Mouse (Mus musculus): ENCODE results near the gene Tmem117.

The Tmem117 gene

DNA sequence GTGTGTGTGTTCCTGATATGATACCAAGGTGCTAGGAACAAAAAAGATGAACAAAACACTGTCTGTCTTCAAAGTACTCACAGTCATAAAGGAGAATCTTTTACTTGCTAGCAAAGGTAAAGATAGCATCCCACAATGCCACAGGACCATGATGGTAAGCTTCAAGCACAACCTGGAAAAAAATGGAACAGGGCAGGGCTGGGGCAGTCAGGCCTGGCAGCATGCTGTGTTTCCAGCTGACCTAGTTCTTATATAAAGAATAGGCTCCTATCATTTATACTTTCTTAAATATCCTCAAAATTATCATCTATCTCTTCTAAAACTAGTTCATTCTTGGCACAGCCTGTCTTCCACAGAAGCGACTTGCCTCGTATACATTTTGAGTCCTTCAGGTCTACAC lies 418.5 kb downstream of the Tmem117 start:
- DNase-seq, result no peak

DNA sequence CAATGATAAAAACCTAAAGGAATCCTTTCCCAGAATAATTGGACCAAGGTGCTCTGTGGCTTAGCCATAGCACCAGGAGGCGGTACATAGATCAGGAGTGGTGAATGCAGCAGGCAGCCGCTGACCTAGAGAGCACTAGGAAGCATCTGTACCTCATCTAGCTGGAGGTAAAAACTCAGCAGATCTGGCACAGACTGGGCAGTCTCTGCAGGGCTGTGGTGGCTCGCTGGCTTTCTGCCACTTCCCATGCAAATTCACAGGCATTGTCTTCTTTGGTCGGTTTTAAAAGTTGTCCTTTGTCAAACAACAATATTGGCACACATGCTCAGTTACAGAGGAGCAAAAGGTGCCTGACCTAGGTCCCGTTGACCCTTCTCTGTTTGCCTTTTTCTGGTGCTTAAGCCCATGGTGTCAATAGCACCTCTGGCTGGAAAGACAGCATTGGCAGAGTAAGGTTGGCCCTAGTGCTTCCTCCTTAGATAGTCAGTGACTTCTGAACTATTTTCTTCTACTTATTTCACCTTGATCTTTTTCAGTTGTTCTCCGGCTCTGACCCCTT lies 420.2 kb downstream of the Tmem117 start:
- no peak for DNase-seq

DNA sequence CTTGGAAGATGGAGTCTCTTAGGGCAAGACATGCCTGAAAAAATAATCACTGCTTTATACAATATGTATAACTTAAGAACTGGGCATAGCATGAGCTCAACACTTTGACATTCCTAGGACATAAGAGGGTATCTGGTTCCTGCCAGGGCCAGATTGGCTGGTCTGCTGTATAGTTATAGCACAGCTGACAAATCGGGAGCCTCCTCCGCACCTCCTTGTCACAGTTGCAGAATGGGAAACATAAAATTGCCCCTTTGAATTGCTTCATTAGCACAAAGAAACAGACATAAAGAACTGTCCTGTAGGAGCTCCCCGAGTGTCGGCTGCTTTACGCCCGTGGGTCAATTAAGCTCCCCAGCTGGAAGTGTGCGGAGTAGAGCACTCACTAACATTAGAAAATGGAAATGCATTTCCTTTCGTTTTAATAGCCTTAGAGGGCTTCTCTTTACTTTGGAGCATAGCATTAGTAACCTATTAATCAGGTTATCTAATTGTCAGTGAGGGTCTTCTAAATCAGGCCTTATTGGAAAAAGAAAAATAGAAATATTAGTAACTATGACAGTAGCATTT lies 426.1 kb downstream of the Tmem117 start:
- DNase-seq, result no peak

DNA sequence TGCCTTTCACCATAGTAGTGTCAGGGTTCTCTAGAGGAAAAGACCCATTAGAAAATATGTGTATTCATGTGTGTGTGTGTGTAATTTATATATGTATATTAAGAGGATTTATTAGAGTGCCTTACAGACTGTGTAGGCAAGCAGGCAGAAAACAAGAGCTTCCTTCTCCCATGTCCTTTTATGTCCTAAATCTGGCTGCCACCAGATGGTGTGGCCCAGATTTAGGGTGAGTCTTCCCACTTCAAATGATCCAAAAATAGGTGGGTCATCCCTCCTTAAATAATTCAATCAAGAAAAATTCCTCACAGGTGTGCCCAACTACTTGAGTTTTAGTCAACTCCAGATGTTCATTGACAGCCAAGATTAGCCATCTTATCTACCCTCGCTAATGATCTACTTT lies 439.0 kb downstream of the Tmem117 start:
- DNase-seq, result no peak

DNA sequence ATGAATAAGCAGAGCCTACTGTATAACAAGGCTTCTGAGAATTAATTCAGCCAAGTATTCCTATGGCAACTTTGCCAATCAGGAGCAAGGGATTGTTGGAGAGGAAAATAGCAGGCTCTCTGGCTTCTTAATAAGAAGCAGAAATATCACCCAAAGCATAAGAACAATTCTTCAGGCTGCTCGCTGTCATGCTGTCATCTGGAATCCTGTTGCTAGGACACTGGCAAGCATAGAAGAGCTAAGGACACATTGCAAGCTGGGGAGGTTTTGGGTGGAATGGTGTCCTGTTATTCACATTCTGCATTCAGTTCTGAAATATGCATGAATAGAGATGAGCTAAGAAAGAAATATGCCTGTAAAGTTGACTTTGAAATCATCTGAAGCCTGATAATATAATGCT lies 439.8 kb downstream of the Tmem117 start:
- no peak for DNase-seq

DNA sequence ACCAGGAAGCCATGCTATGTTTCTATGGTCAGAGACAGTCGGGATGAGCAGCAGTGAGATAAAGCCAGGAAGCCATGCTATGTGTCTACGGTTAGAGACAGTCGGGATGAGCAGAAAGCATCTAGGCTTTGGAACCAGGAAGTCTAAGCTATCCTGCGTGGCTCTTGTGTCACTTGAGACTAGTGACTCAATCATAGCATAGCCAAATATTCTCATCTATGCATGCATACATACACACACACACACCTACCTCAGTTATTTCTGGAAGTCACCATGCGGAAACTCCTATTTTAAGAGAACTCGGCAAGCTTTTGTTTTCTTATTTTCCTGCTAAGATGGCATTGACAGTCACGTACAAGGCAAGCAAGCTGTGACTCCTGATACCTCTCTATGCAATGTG lies 441.8 kb downstream of the Tmem117 start:
- no peak for DNase-seq

DNA sequence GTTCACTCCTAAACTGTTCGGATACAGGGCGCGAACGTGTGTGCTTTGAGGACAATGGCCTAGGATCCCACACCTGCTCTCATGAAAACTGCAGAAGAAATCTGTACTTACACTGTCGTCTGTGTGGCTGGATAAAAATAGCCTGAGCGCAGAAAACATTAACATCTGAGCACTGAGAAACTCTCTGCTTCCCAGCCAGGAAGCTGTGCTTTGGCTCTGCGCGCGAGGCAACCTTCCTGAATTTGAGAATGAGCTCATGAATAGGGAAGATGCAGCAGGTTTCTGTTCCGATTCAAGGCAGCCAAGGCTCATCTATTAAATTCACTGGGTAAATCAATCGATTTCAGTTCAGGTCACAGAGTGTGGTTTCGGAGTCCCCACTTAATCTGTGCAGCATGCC lies 446.3 kb downstream of the Tmem117 start:
- no peak for DNase-seq

DNA sequence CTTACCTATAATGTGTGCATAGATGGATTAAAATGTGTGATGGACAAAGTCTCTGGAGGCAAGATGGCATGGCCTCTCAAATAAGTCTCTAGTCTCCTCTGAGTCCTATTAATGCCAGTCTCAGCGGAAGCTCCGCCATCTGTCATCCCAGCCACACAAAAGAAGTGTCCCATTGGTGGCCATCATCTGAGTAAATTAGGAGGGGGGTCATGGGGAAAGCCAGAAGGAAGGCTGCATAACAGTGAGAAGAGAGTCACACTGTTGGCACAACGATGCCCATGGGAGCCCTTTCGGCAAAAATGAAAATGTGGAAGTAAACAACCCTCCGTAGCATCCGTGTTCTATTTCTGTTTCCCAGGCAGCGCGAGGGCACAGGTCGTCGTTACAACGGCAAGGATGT lies 452.6 kb downstream of the Tmem117 start:
- DNase-seq, result no peak

DNA sequence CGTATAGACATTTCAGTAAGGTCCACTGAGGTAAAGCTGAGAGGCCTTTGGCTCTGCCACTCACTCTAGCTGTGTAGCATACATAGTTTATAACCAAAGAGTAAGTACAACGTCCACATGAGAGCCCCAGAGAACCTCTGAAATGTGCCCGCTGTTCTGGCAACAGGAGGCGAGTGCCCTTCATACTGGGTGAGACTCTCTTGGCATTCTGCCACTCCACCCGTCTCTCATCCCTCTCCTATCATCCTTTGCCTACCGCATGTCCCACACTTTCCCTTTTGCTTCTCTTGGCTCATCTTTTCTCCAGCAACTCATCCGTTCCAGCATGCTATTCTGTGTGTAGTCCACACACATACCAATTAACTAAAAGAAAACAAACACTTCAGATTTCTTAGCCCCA lies 456.9 kb downstream of the Tmem117 start:
- DNase-seq, result no peak

DNA sequence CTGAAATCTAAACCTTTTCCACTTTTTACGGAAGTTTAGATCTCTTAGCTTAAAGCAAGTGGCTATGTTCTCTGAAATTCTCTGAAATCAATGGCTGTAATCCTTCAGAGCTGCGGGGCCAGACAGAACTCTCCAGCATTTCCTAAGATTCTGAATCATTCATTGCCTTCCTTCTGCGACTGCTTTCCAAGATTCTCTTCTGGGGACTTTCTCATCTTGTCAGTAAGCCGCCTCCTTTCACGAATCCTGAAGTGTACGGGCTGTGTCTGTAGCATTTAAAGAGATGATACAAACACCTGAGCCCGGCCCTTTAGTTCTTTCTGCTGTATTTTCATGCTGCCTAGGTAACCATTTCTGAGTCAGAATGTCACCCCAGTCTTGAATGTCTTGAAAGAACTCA lies 471.1 kb downstream of the Tmem117 start:
- no peak for DNase-seq

DNA sequence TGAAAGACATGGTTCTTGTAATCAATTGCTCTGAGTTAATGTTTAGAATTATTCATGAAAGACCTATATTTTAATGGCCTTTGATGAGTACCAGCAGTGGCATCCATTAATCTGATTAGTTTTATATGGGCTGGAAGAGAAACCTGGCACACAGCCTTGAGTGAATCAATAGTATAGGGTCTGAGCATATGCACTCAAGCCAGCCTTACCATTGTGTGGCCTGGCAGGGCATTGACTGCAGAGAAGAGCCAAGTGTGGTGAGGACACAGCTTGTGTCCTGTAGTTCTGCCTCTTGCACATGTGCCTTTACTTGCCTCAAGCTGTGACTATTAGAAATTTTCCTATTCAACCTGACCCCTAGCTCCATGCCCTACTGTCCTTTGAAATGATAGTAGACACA lies 472.5 kb downstream of the Tmem117 start:
- no peak for DNase-seq

DNA sequence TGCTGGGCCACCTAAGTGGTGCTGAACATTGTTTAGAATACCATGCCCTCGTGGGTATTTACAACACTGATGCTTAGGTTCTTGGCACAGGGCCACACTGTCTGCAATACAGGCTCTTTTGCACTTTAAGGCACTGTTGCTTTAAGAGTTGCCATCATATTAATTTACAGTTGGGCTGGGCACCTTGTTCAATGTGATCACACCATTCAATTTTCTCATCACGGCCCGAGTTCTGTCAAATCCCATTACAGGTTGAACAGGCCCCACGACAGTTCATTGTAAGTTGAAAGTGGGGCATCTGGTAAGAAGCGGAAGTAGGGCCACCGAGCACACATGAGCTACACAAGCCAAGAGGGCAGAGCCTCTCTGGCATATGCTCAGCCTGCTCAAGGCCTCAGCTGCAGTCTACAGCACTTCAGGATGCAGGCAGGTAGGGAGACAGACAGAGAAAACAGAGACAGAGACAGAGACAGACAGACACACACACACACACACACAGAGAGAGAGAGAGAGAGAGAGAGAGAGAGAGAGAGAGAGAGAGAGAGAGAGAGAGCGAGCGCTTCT lies 478.3 kb downstream of the Tmem117 start:
- DNase-seq, result no peak

DNA sequence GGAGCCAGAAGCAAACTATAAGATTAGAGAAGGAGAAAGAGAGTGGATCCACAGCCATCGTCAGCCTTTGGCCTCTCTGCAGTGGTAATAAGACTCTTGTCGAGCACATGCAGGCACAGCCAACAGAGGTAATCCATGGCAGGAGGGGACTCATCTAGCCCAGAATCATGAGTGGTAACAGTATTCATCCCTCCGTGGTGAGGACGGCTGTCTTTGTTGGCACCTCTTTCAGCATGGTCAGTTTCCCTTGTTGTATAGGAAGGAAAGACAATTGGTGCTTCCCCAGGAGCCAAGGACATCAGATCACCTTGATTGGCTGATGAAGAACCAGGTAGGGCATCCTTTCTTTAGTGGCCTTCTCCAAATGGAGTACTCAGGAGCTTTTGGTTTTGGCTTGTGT lies 479.6 kb downstream of the Tmem117 start:
- no peak for DNase-seq

DNA sequence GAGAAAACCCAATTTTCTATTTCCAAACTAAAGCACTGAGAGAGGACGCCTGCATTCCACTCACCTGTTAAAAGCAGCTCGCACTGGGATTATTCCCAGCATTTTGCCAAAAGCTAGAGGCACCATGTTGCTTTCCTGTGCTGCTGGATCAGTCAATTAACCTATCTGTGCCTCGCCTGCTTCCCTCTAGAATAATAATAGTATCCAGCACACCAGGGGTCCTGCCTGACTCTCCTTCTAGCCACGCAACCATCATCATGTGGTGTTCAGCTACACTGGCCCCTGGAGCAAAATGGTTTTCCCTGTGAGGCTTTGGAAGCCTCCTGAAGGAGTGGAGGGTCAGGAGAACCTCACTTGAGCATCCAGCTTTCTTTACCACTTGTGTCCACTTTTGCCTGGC lies 502.4 kb downstream of the Tmem117 start:
- DNase-seq, result no peak

DNA sequence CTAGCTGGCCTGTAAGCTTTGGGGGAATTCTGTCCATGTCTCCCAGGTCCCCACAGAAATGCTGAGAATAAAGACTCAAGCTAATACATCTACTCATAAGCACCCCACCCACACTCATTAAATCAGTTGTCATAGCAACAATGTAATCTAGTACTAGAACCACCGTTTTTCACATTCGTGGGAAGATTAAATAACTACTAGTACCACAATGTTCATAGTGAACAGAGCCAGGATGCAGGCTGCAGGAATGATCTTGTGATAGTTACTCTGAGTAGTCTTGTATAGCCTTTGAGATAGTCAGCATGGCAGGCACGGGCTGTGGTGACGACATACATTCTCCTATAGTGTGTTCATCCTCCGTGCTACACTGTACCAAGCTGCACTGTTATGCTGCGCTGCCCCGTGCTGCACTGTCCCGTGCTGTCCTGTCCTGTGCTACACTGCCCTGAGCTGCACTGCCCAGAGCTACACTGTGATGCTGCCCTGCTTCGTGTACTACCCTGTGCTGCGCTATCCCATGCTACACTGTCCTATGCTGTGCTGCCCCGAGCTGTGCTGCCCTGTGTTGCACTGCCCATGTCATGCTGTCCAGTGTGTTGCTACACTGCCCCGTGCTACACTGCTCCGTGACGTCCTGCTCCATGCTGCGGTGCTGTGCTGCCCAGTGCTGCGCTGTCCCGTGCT lies 507.0 kb downstream of the Tmem117 start:
- no peak for DNase-seq

DNA sequence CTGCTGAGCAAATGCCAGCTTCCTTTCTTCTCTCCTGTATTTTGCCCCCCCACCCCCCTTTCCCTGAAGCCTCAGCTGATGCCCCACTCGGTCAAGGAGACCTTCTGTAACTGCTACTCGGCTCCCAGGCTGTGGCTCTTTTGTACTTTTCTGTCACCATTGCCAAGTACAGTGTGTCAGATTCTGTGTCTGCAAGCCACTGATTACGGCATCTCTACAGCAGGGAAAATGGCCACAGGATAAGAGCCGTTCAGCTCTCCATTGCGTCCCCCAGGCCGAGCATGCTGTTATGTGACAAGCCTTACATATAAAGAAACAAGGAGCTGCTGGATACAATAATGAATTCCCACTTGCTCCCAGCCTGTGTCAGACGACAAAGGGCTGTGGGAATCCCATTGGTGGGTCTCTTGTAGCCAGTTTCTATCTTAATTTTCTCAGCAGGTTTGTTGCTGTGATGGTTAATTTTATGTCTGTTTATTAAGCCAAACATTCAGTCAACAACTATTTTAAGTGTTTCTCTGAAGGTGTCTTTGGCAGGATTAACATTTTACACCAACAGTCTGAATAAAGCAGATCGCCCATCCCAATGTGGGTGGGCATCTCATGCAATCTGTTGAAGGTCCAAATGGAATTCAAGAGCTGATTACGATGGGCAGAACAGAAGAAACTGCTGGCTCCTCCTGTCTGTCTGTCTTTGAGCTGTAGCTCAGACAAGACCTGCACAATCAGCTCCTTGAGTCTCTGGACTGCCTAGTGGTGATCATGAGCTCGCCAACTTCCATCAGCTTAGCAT lies 508.2 kb downstream of the Tmem117 start:
- DNase-seq, result no peak

DNA sequence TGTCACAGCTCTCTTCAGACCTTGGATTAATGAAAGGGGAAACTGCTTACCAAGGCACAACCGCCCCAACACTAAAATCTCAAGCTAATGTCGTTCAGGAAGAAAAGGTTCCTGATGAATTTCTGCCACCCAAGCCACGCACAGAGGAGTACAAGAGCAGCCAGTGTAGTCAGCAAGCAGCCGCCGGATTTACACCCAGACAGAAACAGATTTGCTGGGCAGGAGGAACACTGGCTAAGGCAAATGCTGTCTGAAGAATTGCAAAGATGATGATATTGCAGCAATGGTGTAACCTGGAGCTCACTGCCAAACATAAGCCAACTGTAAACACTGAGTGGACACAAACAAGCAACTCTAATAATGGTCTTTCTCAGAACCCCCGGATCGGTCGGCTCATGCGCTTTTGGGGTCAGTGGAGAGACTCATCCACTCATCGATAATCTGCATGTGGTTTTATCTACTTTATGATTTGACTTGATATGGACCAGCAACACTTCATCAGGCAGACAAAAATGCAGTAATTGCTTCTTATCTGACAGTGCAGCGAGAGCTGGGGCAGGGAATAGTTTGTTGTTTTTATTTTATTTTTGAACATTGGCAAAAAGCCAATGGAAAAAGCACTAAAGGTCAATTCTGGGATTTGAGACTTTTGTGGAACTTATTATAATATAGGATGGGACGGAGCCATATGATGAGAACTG lies 509.8 kb downstream of the Tmem117 start:
- DNase-seq, result no peak

DNA sequence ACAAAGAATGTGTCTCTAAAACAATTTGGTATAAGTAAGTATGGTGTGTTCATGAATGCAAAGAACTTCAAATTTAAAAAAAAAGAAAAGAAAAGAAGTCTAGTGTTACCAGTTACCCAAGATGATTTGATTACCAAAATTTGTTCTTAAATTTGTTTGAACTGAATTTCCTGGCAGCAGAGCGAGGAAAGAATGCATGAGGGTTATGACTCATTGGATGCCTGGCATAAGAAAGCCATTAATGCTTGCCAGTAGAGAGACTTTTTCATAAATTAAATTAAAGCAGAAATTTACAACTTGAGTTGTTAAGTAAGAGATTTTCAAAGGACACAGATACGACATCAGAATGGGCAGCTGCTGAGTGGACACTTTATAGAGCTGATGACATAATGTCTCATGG lies 515.1 kb downstream of the Tmem117 start:
- DNase-seq, result no peak

DNA sequence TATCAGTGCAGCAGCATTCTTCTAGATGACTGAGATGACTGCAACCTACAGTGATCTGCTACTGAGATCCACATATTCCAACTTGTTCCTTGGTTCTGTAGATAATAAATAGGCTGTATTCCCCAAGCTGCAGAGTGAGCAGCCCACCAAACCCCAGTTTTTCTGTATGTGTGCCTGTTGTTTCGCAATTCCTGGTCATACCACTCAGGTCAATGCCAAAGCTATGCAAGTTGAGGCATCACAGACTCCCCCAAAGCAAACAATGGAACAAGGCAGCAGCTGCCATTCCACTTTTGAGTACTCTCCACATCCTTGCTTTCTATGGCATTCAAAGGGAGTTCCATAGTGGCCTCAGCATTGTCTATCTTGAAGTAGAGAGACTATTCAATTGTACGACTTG lies 516.1 kb downstream of the Tmem117 start:
- no peak for DNase-seq

Measured in B cell, adult 2 months (primary cell).